Mouse (Mus musculus) olfactory bulb, adult 2 months (tissue): ENCODE measurements around the gene Dlgap1. TPM values are rescaled to one million over a fixed set of nuclear protein-coding genes. Genes with fewer than 3 reads are reported as not detected.
A peak's percentile ranks its signal among the peaks of the same experiment; 100 is the strongest.

ENCODE experiments used
- H3K27ac ChIP-seq: fragments of 200-500 bp; 2 replicates; pipeline ENCODE4 v1.5.1; 2012; ENCODE audit warnings: low read depth, low read length; ENCODE audit not compliant: insufficient read depth
- H3K4me1 ChIP-seq: fragments of 200-500 bp; 2 replicates; pipeline ENCODE4 v1.6.1; 2012; ENCODE audit warnings: low read length; ENCODE audit not compliant: control insufficient read depth, insufficient read depth
- H3K4me3 ChIP-seq: fragments of 200-500 bp; 2 replicates; pipeline ENCODE4 v1.5.1; 2012; ENCODE audit warnings: mild to moderate bottlenecking, low read depth, low read length, moderate library complexity; ENCODE audit not compliant: insufficient read depth
- CTCF ChIP-seq: fragments of 200-500 bp; IDR thresholded peaks from 2 replicates; pipeline ENCODE4 v1.5.1; 2012; ENCODE audit warnings: low read depth, mild to moderate bottlenecking, low read length, moderate library complexity; ENCODE audit not compliant: insufficient read depth
- POLR2A ChIP-seq: fragments of 200-500 bp; IDR thresholded peaks from 2 replicates; pipeline ENCODE4 v1.6.1; 2012; ENCODE audit warnings: mild to moderate bottlenecking, low read depth, low read length, moderate library complexity; ENCODE audit not compliant: insufficient read depth
- WGBS: fragments of 180-500 bp; shearing (Covaris S2); methylation state at CpG from one replicate; pipeline ENCODE4 v1.1.7; 2018; 5-methylcytosine and 5-hydroxymethylcytosine counted together
- polyA plus RNA-seq: library from polyadenylated mRNA; stranded (reverse); fragments of >200 nt; gene quantifications from 2 replicates; pipeline ENCODE4 v1.2.4, GENCODE M21; 2012; ENCODE audit warnings: low replicate concordance; ENCODE audit not compliant: missing spikeins, insufficient read depth, insufficient read length

Gene Dlgap1
- polyA plus RNA-seq, 1 experiment: 117 TPM

DNA sequence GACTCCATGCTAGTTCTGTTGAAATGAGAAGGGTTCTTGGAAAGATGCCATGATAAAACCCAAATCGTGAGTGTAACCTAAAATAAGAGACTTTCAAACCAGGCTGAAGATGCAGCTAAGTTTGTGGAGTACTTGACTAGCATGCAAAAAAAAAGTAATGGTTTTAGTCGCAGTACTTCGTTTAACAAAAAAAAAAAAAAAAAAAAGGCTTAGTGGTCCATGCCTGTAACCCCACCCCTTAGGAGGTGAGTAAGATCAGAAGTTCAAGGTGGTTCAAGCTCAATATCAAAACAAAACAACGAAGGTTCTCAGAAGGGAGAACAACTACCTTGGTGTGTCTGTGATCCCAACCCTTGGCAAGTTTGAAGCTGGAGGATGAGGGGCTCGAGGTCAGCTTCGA is 782.8 kb downstream of the Dlgap1 start:
- H3K4me3 ChIP-seq: no peak overlapping the region
- TF ChIP-seq POLR2A: no peak
- no peak for TF ChIP-seq CTCF
- WGBS: 63% methylated on average over 6 of the region's 6 CpGs
- H3K27ac ChIP-seq: peak overlapping the region; percentile 1
- H3K4me1 ChIP-seq: peaks cover 38% of the 10 kb centered on the region

DNA sequence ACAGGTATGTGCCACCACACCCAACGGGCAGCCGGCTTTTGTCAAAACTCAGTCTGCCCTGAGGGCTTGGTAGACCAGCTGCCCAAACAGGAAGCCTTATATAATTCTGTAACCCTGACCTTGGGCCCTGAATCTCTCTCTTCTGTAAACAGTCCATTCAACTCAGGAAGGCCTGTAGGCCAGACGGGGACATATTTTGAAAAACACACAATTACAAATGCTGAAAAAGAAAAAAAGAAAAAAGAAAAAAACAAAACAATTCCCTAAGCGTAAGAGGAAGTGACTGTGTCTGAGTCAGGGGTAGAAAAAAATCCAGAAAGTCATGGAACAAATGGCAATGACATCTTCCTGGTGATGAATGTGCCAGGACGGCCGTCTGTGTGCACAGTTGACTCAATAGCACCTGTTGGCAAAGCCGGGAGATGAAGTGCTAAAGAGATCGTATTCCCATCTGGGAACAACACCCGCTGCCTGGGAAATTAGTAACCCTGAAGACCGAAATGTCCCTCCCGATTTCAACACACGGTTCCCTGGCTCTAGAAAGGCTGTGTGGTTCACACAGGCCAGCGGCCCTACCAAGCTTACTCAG is 784.7 kb downstream of the Dlgap1 start:
- Histone ChIP-seq H3K27ac (no peak overlapping the region), H3K4me3 (no peak overlapping the region), H3K4me1 (peaks cover 34% of the 10 kb centered on the region)
- WGBS: 63% methylated on average over 13 of the region's 13 CpGs
- TF ChIP-seq CTCF (no peak), POLR2A (no peak)

DNA sequence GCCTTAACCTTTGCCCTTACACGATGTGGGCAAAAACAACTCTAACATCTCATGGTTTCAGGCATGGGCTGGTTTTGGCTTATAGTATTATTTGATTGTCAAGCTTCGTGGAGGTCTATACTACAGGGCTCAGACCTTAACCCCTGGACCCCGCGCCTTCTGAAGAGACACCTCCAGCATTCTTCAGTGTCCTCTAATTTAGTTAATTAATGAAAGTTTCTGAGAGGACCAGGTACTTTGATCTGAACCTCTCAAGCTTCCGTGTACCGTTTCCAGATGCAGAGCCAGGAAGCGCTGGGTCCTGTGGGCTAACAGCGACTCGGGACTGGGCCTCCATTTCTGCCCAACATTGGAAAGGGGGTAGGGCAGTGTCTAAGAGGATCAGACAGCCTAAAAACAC is 785.2 kb downstream of the Dlgap1 start:
- WGBS: 90% methylated on average over 9 of the region's 9 CpGs
- TF ChIP-seq POLR2A: no peak
- no peak for TF ChIP-seq CTCF
- Histone ChIP-seq H3K27ac (no peak overlapping the region), H3K4me3 (no peak overlapping the region), H3K4me1 (peaks cover 32% of the 10 kb centered on the region)

DNA sequence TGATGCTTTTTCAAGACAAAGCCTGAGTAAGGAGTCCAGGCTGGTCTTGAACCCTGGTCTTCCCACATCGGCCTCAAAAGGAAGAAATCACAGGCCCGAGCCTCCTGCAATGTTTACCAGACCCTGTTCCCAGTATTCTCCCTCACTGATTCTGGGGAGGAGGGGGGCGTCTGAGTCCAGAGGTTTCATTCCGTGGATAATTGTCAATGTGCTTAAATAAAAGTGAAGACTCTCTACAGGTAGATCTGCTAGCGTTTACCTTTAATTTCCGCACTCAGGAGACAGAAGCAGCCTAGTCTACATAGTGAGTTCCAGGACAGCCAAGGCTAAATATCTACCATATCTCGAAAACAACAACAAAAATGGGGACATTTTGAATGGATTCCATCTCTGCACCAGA is 785.8 kb downstream of the Dlgap1 start:
- WGBS: 56% methylated on average over 7 of the region's 7 CpGs
- Histone ChIP-seq H3K4me1 (peaks cover 32% of the 10 kb centered on the region), H3K27ac (no peak overlapping the region), H3K4me3 (no peak overlapping the region)
- no peak for TF ChIP-seq POLR2A

DNA sequence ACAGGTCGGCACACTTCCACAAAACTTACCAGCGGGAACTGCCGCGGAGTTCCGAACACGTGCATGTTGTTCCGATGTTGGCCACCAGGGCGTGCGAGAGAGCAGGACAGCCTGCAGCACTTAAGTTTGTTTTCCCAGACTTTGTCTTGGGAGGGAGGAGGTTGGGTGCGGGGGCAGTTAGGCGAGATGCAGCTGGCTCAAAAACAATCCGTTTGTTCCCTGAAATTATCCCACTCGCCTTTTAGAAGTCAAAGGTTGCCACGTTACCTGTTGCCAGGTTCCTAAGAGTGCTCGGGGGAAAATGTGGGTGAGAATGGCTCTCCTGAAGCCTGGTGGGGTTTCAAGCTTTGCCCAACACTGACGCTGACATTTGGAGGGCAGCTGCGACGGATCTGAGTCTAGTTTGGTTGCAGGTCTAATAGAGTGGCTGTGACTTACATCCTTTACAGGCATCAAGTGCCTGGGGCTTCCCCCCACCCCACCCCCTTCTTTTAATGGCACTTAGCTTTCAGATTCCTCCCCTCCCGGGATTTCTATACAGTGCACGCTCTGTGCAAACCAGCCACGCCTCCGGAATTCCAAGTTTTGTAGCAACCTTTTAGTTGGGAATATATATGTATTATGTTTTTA is 786.3 kb downstream of the Dlgap1 start:
- Histone ChIP-seq H3K4me3 (peak overlapping the region; percentile 19; the same call in 1 of the 2 replicates), H3K27ac (0 out of 2 replicates have a peak overlapping the region, but pooled peaks have one; percentile 18), H3K4me1 (peaks cover 32% of the 10 kb centered on the region)
- whole genome bisulfite sequencing: under 1% methylated on average over 22 of the region's 22 CpGs
- no peak for TF ChIP-seq POLR2A
- TF ChIP-seq CTCF: peak; percentile 91

DNA sequence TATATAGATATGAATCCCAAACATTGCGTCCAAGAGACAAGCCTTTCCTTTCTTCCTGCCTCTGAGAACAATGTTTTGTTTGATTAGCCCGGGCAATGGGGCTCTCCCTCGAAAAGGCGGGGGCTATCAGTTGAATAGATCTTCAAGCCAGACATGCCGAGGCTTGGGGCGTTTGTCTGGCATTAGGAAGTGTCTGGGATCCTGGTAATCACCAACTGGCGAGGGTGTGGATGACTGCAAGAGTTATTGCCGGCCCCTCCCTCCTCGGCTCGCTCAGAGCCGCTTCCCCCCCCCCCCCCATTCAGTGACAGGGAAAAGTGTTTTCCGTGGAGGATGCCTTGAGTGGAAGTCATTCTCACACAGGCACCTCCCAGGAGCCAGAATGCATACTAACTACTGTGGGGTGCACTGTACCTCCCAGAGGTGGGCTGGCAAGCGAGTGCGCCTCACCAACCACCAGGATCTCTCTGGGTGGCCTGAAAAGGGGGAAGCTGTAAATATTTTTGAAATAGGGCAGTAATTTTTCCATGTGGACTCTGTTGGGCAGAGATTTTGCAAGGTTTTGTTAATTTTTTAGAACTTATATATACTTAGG is 786.9 kb downstream of the Dlgap1 start:
- 7% methylated on average over 13 of the region's 14 CpGs for WGBS
- Histone ChIP-seq H3K4me1 (peaks cover 31% of the 10 kb centered on the region), H3K4me3 (no peak overlapping the region), H3K27ac (no peak overlapping the region)
- no peak for TF ChIP-seq CTCF
- no peak for TF ChIP-seq POLR2A

DNA sequence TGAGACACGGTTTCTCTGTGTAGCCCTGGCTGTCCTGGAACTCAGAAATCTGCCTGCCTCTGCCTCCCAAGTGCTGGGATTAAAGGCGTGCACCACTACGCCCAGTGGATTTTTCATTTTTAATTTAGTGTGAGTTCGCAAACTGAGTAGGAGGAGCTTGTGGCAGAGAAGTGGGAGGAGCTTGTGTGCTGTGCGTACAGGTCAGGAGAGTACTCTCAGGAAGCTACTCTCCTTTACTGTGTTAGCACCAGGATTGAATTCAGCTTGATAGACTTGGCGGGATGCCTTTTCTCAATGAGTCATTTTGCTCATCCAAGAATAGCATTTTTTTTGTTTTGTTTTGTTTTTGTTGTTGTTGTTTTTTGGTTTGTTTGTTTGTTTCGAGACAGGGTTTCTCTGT is 793.1 kb downstream of the Dlgap1 start:
- TF ChIP-seq POLR2A: no peak
- TF ChIP-seq CTCF: no peak
- no peak overlapping the region for H3K27ac ChIP-seq
- H3K4me3 ChIP-seq: no peak overlapping the region
- peaks cover 7% of the 10 kb centered on the region; the same call in 1 of the 2 replicates for H3K4me1 ChIP-seq
- WGBS: 86% methylated on average over 7 of the region's 7 CpGs

DNA sequence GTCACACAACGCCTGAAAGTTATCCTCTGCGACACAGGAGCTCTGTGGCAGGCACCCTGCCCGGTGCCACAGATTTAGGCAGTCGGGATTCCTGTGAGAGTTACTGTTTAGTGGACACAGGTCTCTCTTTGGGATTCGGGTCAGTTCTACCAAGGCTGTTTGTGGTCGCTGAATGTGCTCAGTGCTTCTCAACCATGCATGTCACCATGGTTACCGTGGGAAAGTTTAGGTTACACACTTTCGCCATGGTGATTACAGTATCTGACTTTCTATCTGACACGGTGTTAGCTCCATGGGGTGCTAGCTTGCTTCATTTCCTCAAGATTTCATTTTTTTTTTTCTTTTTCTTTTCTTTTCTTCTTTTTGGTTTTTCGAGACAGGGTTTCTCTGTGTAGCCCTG is 793.8 kb downstream of the Dlgap1 start:
- 77% methylated on average over 10 of the region's 10 CpGs for WGBS
- Histone ChIP-seq H3K4me1 (peaks cover 6% of the 10 kb centered on the region; the same call in 1 of the 2 replicates), H3K27ac (no peak overlapping the region), H3K4me3 (no peak overlapping the region)
- TF ChIP-seq POLR2A (no peak), CTCF (no peak)

DNA sequence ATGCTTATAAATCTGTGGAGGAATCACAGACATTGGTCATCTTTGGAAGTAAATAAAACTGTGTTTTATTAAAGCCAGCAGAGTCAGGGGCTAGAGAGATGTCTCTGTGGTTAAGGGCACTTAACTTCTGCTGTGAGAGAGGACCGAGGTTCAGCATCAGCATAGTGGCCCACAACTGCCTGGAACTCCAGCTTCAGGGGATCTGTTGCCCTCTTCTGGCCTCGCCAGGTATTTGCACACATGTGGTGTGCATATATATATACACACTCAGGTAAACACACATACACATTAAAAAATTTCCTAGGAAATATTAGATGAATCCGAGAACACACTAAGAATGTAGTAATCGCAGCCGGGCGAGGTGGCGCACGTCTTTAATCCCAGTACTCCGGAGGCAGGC is 796.5 kb downstream of the Dlgap1 start:
- H3K4me1 ChIP-seq: 0 out of 2 replicates have a peak, but pooled peaks cover 2% of the 10 kb centered on the region
- no peak overlapping the region for H3K27ac ChIP-seq
- no peak overlapping the region for H3K4me3 ChIP-seq
- no peak for TF ChIP-seq CTCF
- TF ChIP-seq POLR2A: no peak
- 98% methylated on average over 9 of the region's 9 CpGs for WGBS
